Mouse (Mus musculus): ENCODE results near the gene Kdm4a. TPM values are rescaled to one million over a fixed set of nuclear protein-coding genes. Genes with fewer than 3 reads are reported as not detected.

The Kdm4a gene
- polyA plus RNA-seq, 1 experiment from 2014 or later, result 51.4 TPM

GRCm38 (mm10) chr4:118135414-118135813, 44.4 kb downstream of the Kdm4a start:
- WGBS, result 93% methylated on average over 1 of the region's 1 CpGs
- Histone ChIP-seq H3K27ac (ENCODE audit: low read depth, low read length) (peak overlapping the region; percentile 74; the same call in 1 of the 2 replicates), H3K4me2 (ENCODE audit: low read length) (peak overlapping the region; percentile 81), H3K9me3 (replicated peaks; ENCODE audit: control insufficient read depth, low read length) (no peaks in the 10 kb centered on the region), H3K4me1 (ENCODE audit: control insufficient read depth, insufficient read depth, low read length) (0 out of 2 replicates have a peak, but pooled peaks cover 5% of the 10 kb centered on the region), H3K4me3 (ENCODE audit: low read depth, low read length) (peak overlapping the region; percentile 99), H3K36me3 (ENCODE audit: control insufficient read depth, insufficient read depth, low read length) (peaks cover 38% of the 10 kb centered on the region), H3K27me3 (replicated peaks; ENCODE audit: control insufficient read depth, insufficient read depth, low read length) (no peaks in the 10 kb centered on the region), H3K9ac (ENCODE audit: low read length) (peak overlapping the region; percentile 86)
- DNase-seq (ENCODE audit: low spot score), result no peak
- ATAC-seq, result peak; percentile 10; the same call in 1 of the 2 replicates

- Histone ChIP-seq H3K4me1 (ENCODE audit: control insufficient read depth, insufficient read depth, low read length) (0 out of 2 replicates have a peak, but pooled peaks cover 5% of the 10 kb centered on the region), H3K27ac (ENCODE audit: low read depth, low read length) (peak within 1 kb of the TSS; percentile 74), H3K4me3 (ENCODE audit: low read depth, low read length) (peak within 1 kb of the TSS; percentile 99), H3K36me3 (ENCODE audit: control insufficient read depth, insufficient read depth, low read length) (peaks cover 33% of the 10 kb centered on the region), H3K9ac (ENCODE audit: low read length) (peak within 1 kb of the TSS; percentile 86), H3K27me3 (replicated peaks; ENCODE audit: control insufficient read depth, insufficient read depth, low read length) (no peaks in the 10 kb centered on the region), H3K4me2 (ENCODE audit: low read length) (peak within 1 kb of the TSS; percentile 81), H3K9me3 (replicated peaks; ENCODE audit: control insufficient read depth, low read length) (no peaks in the 10 kb centered on the region)
- WGBS, result under 1% methylated on average over 83 of the region's 84 CpGs
- ATAC-seq (peak; percentile 98), DNase-seq (ENCODE audit: low spot score) (peak; percentile 97)
Measured at GRCm38 (mm10) chr4:118134485-118135365, 45.1 kb downstream of the Kdm4a start, which contains the start of gene St3gal3. Gene St3gal3 (minus strand): TSS chr4:118134914.

DNA sequence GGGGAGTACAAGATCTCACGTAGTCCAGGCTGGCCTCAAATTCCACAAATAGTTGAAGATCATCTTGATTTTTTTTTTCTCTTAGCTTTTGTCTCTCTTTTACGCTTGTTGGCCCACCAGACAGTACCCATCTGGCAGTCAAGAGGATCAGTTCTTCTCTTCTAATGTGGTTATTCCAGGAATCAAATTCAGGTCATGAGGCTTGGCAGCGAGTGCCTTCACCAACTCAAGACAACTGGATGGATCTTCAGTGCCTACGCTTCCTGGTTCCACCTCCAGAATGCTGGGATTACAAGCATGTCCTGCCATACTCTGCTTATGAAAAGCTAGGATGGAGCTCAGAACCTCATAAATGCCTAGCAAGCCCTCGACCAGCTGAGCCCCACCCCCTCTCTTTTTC, 48.5 kb downstream of the Kdm4a start:
- H3K9ac ChIP-seq (ENCODE audit: low read length), result no peak overlapping the region
- no peak overlapping the region for H3K4me2 ChIP-seq (ENCODE audit: low read length)
- no peak overlapping the region for H3K4me3 ChIP-seq (ENCODE audit: low read depth, low read length)
- H3K27me3 ChIP-seq (replicated peaks; ENCODE audit: control insufficient read depth, insufficient read depth, low read length), result no peaks in the 10 kb centered on the region
- whole genome bisulfite sequencing, result 95% methylated on average over 5 of the region's 5 CpGs
- 0 out of 2 replicates have a peak, but pooled peaks cover 5% of the 10 kb centered on the region for H3K4me1 ChIP-seq (ENCODE audit: control insufficient read depth, insufficient read depth, low read length)
- H3K27ac ChIP-seq (ENCODE audit: low read depth, low read length), result no peak overlapping the region
- no peak for ATAC-seq
- peaks cover 4% of the 10 kb centered on the region for H3K36me3 ChIP-seq (ENCODE audit: control insufficient read depth, insufficient read depth, low read length)
- H3K9me3 ChIP-seq (replicated peaks; ENCODE audit: control insufficient read depth, low read length), result no peaks in the 10 kb centered on the region
- DNase-seq (ENCODE audit: low spot score), result no peak

DNA sequence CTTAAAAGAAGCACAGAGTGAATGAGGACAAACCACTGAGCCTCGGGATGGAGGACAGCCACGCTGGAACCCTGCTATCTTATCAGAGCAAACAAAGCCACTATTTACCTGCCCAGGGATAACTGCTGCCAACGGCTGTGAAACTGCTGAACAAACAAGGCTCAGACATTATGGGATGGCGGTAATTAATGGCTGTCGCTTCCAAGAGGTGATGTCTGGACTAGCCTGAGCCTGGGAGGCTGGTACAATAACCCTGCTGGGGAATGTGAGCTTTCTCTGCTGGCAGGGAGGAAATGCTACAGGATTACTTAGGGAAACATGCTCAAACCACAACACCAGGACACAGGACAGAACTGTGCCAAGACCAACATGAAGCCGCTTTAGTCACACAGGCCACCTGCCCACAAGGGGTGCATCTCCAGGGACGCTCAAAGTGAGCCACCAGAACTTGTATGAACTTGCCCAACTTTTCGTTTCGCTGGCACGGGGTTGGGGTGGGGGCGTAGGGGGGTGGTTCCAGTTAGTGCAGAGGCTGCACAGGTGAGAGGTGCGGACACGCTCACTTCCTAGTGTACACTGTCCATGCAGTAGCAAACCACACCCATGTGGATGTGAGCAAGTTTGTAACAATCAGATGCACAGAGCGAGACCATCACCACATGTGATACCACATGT, 56.7 kb downstream of the Kdm4a start:
- 85% methylated on average over 14 of the region's 14 CpGs for WGBS
- Histone ChIP-seq H3K36me3 (ENCODE audit: control insufficient read depth, insufficient read depth, low read length) (no peaks in the 10 kb centered on the region), H3K27ac (ENCODE audit: low read depth, low read length) (no peak overlapping the region), H3K27me3 (replicated peaks; ENCODE audit: control insufficient read depth, insufficient read depth, low read length) (no peaks in the 10 kb centered on the region), H3K4me3 (ENCODE audit: low read depth, low read length) (no peak overlapping the region), H3K9ac (ENCODE audit: low read length) (no peak overlapping the region), H3K4me1 (ENCODE audit: control insufficient read depth, insufficient read depth, low read length) (no peaks in the 10 kb centered on the region), H3K4me2 (ENCODE audit: low read length) (no peak overlapping the region), H3K9me3 (replicated peaks; ENCODE audit: control insufficient read depth, low read length) (no peaks in the 10 kb centered on the region)
- no peak for ATAC-seq
- DNase-seq (ENCODE audit: low spot score), result no peak

DNA sequence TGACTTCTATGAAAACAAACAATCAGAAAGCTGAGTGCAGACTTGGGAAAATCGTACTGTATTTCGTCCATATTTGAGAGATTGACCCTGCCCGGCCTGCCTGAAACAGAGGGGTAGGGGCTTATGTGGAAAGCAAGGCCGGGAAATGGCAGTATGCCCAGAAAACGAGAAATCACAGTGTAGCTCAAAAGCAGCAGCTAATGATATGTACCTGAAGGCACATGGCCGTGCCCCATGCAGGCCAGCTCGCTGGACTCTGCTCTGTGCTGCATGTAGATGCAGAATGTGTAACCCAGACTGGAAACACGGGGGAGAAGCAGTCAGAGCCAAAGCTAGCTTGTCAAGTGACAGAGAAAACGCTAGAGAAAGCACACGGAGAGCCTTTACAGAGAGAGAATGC, 57.8 kb downstream of the Kdm4a start:
- Histone ChIP-seq H3K4me2 (ENCODE audit: low read length) (no peak overlapping the region), H3K9me3 (replicated peaks; ENCODE audit: control insufficient read depth, low read length) (no peaks in the 10 kb centered on the region), H3K9ac (ENCODE audit: low read length) (no peak overlapping the region), H3K27me3 (replicated peaks; ENCODE audit: control insufficient read depth, insufficient read depth, low read length) (no peaks in the 10 kb centered on the region), H3K4me1 (ENCODE audit: control insufficient read depth, insufficient read depth, low read length) (no peaks in the 10 kb centered on the region), H3K4me3 (ENCODE audit: low read depth, low read length) (no peak overlapping the region), H3K36me3 (ENCODE audit: control insufficient read depth, insufficient read depth, low read length) (no peaks in the 10 kb centered on the region), H3K27ac (ENCODE audit: low read depth, low read length) (no peak overlapping the region)
- DNase-seq (ENCODE audit: low spot score) (peak; percentile 23), ATAC-seq (no peak)
- WGBS, result 67% methylated on average over 10 of the region's 10 CpGs

- no peaks in the 10 kb centered on the region for H3K4me1 ChIP-seq (ENCODE audit: control insufficient read depth, insufficient read depth, low read length)
- ATAC-seq (no peak), DNase-seq (ENCODE audit: low spot score) (no peak)
- no peak overlapping the region for H3K9ac ChIP-seq (ENCODE audit: low read length)
- H3K36me3 ChIP-seq (ENCODE audit: control insufficient read depth, insufficient read depth, low read length), result no peaks in the 10 kb centered on the region
- H3K4me2 ChIP-seq (ENCODE audit: low read length), result no peak overlapping the region
- no peaks in the 10 kb centered on the region for H3K9me3 ChIP-seq (replicated peaks; ENCODE audit: control insufficient read depth, low read length)
- H3K4me3 ChIP-seq (ENCODE audit: low read depth, low read length), result no peak overlapping the region
- WGBS, result 93% methylated on average over 10 of the region's 10 CpGs
- H3K27me3 ChIP-seq (replicated peaks; ENCODE audit: control insufficient read depth, insufficient read depth, low read length), result no peaks in the 10 kb centered on the region
- H3K27ac ChIP-seq (ENCODE audit: low read depth, low read length), result no peak overlapping the region
Measured at GRCm38 (mm10) chr4:118117565-118117964, 62.3 kb downstream of the Kdm4a start.

- ATAC-seq (no peak), DNase-seq (ENCODE audit: low spot score) (no peak)
- 90% methylated on average over 11 of the region's 11 CpGs for WGBS
- Histone ChIP-seq H3K27ac (ENCODE audit: low read depth, low read length) (no peak overlapping the region), H3K4me2 (ENCODE audit: low read length) (no peak overlapping the region), H3K9ac (ENCODE audit: low read length) (no peak overlapping the region), H3K27me3 (replicated peaks; ENCODE audit: control insufficient read depth, insufficient read depth, low read length) (no peaks in the 10 kb centered on the region), H3K4me1 (ENCODE audit: control insufficient read depth, insufficient read depth, low read length) (no peaks in the 10 kb centered on the region), H3K4me3 (ENCODE audit: low read depth, low read length) (no peak overlapping the region), H3K9me3 (replicated peaks; ENCODE audit: control insufficient read depth, low read length) (no peaks in the 10 kb centered on the region), H3K36me3 (ENCODE audit: control insufficient read depth, insufficient read depth, low read length) (no peaks in the 10 kb centered on the region)
Measured at GRCm38 (mm10) chr4:118116098-118116497, 63.7 kb downstream of the Kdm4a start.

GRCm38 (mm10) chr4:118115132-118115531, 64.7 kb downstream of the Kdm4a start:
- no peak overlapping the region for H3K4me3 ChIP-seq (ENCODE audit: low read depth, low read length)
- H3K9ac ChIP-seq (ENCODE audit: low read length), result no peak overlapping the region
- H3K36me3 ChIP-seq (ENCODE audit: control insufficient read depth, insufficient read depth, low read length), result no peaks in the 10 kb centered on the region
- WGBS, result 92% methylated on average over 7 of the region's 7 CpGs
- no peaks in the 10 kb centered on the region for H3K9me3 ChIP-seq (replicated peaks; ENCODE audit: control insufficient read depth, low read length)
- no peak overlapping the region for H3K4me2 ChIP-seq (ENCODE audit: low read length)
- ATAC-seq, result no peak
- no peaks in the 10 kb centered on the region for H3K27me3 ChIP-seq (replicated peaks; ENCODE audit: control insufficient read depth, insufficient read depth, low read length)
- no peak for DNase-seq (ENCODE audit: low spot score)
- no peaks in the 10 kb centered on the region for H3K4me1 ChIP-seq (ENCODE audit: control insufficient read depth, insufficient read depth, low read length)
- H3K27ac ChIP-seq (ENCODE audit: low read depth, low read length), result no peak overlapping the region

DNA sequence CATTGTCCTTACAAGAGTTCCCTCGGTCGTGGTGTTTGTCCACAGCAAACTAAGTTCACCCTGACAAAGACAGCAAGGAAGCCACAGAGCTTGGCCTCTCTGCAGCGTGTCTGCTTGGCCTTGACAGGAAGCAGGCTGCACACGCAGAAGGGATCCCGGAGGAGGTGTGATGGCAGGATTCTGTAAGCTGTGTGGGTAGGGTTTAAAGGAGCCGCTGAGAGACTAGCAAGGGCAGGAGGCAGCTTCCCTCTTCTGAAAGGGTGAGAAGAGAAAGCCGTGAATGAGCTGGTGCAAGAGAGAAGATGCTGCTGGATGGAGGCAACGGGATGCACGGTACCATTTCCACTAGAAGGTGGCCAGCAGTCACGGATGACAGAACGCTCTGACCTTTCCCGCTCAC, 67.2 kb downstream of the Kdm4a start:
- Histone ChIP-seq H3K9ac (ENCODE audit: low read length) (no peak overlapping the region), H3K27ac (ENCODE audit: low read depth, low read length) (no peak overlapping the region), H3K27me3 (replicated peaks; ENCODE audit: control insufficient read depth, insufficient read depth, low read length) (no peaks in the 10 kb centered on the region), H3K4me1 (ENCODE audit: control insufficient read depth, insufficient read depth, low read length) (no peaks in the 10 kb centered on the region), H3K4me2 (ENCODE audit: low read length) (no peak overlapping the region), H3K36me3 (ENCODE audit: control insufficient read depth, insufficient read depth, low read length) (no peaks in the 10 kb centered on the region), H3K4me3 (ENCODE audit: low read depth, low read length) (no peak overlapping the region), H3K9me3 (replicated peaks; ENCODE audit: control insufficient read depth, low read length) (no peaks in the 10 kb centered on the region)
- DNase-seq (ENCODE audit: low spot score) (no peak), ATAC-seq (no peak)
- WGBS, result 91% methylated on average over 12 of the region's 12 CpGs

All from forebrain, embryonic 14.5 days (tissue).